Mouse (Mus musculus) Patski (cell line): ENCODE data around the gene Fasn. TPM values are rescaled to one million over a fixed set of nuclear protein-coding genes. Genes with fewer than 3 reads are reported as not detected.
A peak's percentile ranks its signal among the peaks of the same experiment; 100 is the strongest.
"Not testable (repeated sequence)": the region's sequence is repeated elsewhere in the genome, so short reads cannot be mapped to it uniquely, and the experiment has no call there.

Experiments used
- ATAC-seq: fragments of 100-300 bp; one replicate; pipeline ENCODE4 v1.8.0; 2021
- CTCF ChIA-PET: fragments of 350-600 bp; sonication (Branson Sonifier 250); formaldehyde crosslinking; loops from one replicate; lab custom pipeline; 2022; ENCODE audit warnings: inconsistent platforms; lab: Charles Lee
- POLR2A ChIA-PET: fragments of 350-600 bp; sonication (Branson Sonifier 250); formaldehyde crosslinking; loops from one replicate; lab custom pipeline; 2022; ENCODE audit warnings: antibody characterized with exemption, inconsistent platforms; lab: Charles Lee
- DNase-seq: peaks from one replicate; pipeline ENCODE4 v3.0.0-alpha.2; 2011; ENCODE audit warnings: low read depth, low spot score
- H3K27me3 ChIP-seq: fragments of 371-371 bp; one replicate; pipeline ENCODE4 v1.5.1; 2021
- CTCF ChIP-seq: fragments of 100-300 bp; IDR thresholded peaks from one replicate; pipeline ENCODE4 v1.5.1; 2021
- in situ Hi-C: fragments of 300-500 bp; cut with MboI; formaldehyde crosslinking; loops from 3 replicates; pipeline ENCODE4 v1.11.1; 2018; ENCODE audit warnings: low pct_unique_long_range_greater_than_20kb, mixed read lengths
- polyA plus RNA-seq: library from polyadenylated mRNA; unstranded; gene quantifications from one replicate; pipeline ENCODE4 v1.2.3, GENCODE M21; 2021

Gene Fasn
- polyA plus RNA-seq, result 139 TPM

GRCm38 (mm10) chr11:120823956-120824786 is at the start of gene Fasn:
Fasn (minus strand) TSS chr11:120824547.
- no peaks in the 10 kb centered on the region for H3K27me3 ChIP-seq
- in situ Hi-C loops, result no loop called here
- ATAC-seq (peak; percentile 74), DNase-seq (peak; percentile 64)
- CTCF ChIA-PET, result interaction anchor here (0.9 to 3.8 kb wide), 4 partner anchors 25 to 229 kb away, joined by 3 to 15 read pairs (median 4); no protein-coding TSS in a partner anchor
- no peak for TF ChIP-seq CTCF
- POLR2A ChIA-PET, result interaction anchor here (1.0 to 2.5 kb wide), 7 partner anchors 9 to 48 kb away, joined by 3 to 9 read pairs (median 4); no protein-coding TSS in a partner anchor

DNA sequence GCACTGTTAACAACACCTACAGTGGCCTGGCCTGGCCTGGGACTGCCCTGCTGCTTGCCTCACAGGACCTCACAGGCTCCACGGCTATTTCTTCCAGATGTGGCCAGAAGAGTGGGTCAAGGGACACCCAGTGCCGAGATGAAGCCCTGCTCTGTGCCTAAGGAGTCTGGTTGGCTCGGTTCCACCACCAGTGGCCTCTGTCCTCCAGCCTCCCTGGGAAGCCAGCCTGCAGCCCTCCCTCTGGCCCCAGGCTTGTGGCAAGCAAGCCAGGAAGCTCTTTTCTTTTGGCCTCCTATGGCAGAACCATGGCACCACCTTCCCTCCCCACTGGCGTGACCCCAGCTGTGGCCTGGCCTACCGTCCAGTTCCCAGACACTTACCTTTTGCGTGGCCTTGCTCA is 48.9 kb upstream of the Fasn start:
- H3K27me3 ChIP-seq, result no peaks in the 10 kb centered on the region
- CTCF ChIA-PET, result no interaction called here
- POLR2A ChIA-PET, result no interaction called here
- TF ChIP-seq CTCF, result no peak
- in situ Hi-C loops, result no loop called here
- DNase-seq, result no peak
- ATAC-seq, result no peak

GRCm38 (mm10) chr11:120871521-120871920 is 47.2 kb upstream of the Fasn start:
- TF ChIP-seq CTCF, result no peak
- H3K27me3 ChIP-seq, result no peaks in the 10 kb centered on the region
- ChIA-PET POLR2A (no interaction called here), CTCF (no interaction called here)
- in situ Hi-C loops, result no loop called here
- no peak for DNase-seq
- no peak for ATAC-seq

GRCm38 (mm10) chr11:120865816-120866215 is 41.5 kb upstream of the Fasn start:
- in situ Hi-C loops, result no loop called here
- ATAC-seq (no peak), DNase-seq (no peak)
- no peaks in the 10 kb centered on the region for H3K27me3 ChIP-seq
- TF ChIP-seq CTCF, result no peak
- ChIA-PET POLR2A (no interaction called here), CTCF (interaction anchor here (0.7 to 1.4 kb wide), 2 partner anchors 12 to 25 kb away, joined by 3 read pairs; no protein-coding TSS in a partner anchor)

GRCm38 (mm10) chr11:120862819-120863218 is 38.5 kb upstream of the Fasn start:
- in situ Hi-C loops, result no loop called here
- ChIA-PET CTCF (interaction anchor here (1.6 kb wide), 1 partner anchor 43 kb away, joined by 3 read pairs; no protein-coding TSS in a partner anchor), POLR2A (no interaction called here)
- ATAC-seq (no peak), DNase-seq (no peak)
- no peaks in the 10 kb centered on the region for H3K27me3 ChIP-seq
- TF ChIP-seq CTCF, result no peak

GRCm38 (mm10) chr11:120855938-120856337 is 31.6 kb upstream of the Fasn start:
- DNase-seq, CTCF ChIA-PET, POLR2A ChIA-PET: not testable (repeated sequence)

DNA sequence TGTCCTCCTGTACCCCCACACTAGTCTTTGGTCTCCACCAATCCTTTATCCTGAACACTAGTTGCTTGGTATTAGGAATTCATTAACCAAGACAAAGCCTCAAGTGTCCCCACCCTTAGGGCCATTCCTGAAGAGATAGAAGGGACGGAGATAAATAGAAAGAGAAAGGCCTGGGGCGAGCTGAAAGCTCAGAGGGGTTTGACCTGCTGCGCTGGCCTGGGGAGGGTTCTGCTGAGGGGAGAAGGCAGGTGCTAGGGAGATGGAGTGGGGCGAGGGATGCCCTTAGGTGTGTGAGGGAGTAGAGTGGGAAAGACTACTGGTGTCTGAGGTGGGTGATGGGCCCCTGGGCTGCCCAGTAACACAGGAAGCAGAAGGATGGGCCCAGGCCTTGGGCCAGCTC is 29.4 kb upstream of the Fasn start:
- DNase-seq (no peak), ATAC-seq (no peak)
- H3K27me3 ChIP-seq, result no peaks in the 10 kb centered on the region
- in situ Hi-C loops, result no loop called here
- CTCF ChIA-PET, result interaction anchor here (0.8 kb wide), 1 partner anchor 12 kb away, joined by 3 read pairs; no protein-coding TSS in a partner anchor
- TF ChIP-seq CTCF, result no peak
- POLR2A ChIA-PET, result interaction anchor here (1.2 kb wide), 1 partner anchor 22 kb away, joined by 3 read pairs; no protein-coding TSS in a partner anchor

More at GRCm38 (mm10) chr11:120855938-120856337, 31.6 kb upstream of the Fasn start:
- ATAC-seq, in situ Hi-C loops, H3K27me3 ChIP-seq: not testable (repeated sequence)

DNA sequence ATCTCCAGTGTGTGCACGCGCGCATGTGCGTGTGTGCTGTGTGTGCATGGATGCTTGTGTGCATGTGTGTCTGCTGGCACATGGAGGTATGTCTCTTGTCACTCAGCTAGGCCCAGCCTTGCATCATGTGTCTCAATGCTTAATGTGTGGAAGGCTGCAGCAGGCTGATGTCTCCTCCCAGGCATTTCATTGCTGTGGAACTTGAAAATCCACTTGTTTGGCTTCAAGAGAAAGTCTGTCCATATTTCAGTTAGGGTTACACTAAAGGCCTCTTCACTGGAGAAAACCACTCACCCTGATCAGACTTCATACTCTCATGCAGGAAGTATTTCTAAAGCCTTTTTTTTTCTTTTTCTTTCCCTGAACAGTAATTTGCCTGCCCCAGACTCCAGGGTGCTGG is 28.8 kb upstream of the Fasn start:
- no peaks in the 10 kb centered on the region for H3K27me3 ChIP-seq
- no peak for TF ChIP-seq CTCF
- ChIA-PET POLR2A (interaction anchor here (1.2 kb wide), 1 partner anchor 22 kb away, joined by 3 read pairs; no protein-coding TSS in a partner anchor), CTCF (interaction anchor here (0.8 to 1.0 kb wide), 2 partner anchors 8 to 12 kb away, joined by 3 read pairs; no protein-coding TSS in a partner anchor)
- in situ Hi-C loops, result no loop called here
- DNase-seq (no peak), ATAC-seq (no peak)

DNA sequence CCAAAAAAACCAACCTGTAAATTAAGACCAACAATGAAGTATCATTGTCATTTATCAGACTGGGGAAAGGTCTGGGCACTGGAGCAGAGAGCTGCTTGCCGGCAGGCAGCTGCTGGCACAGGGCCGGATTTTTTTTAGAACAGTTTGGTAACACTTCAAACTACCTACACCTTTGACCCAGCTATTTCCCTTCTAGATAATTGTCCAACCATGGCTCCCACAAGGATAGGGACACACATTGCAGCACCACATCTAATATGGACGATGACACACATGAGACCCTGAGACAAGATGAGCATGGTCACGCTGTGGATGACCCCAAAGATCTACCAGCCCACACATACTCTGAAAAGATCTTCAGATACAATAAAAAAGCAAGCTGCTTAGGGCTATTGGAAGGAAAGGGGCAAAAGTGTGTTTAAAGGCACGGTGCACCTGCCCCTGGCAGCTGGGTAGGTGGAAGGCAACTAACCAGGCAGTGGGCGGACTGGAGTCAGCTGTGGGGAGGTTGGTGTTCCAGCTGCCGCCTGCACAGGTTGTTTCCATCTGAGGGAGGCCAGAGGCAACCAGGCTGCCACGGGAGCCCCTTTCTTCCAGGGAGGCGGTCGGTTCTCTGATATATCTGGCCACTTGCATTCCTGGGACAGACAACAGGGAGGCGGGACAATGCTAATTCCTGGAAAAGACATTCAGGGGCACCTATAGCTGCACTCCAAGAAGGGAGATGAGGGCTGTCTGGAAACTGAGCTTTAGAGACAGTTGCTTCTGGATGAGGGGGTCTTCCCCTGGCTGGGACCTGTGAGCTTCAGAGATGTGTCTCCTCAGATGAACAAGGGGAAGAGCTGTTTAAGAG is 28.0 kb upstream of the Fasn start:
- POLR2A ChIA-PET, result interaction anchor here (0.9 to 1.2 kb wide), 3 partner anchors 9 to 30 kb away, joined by 3 read pairs; no protein-coding TSS in a partner anchor
- H3K27me3 ChIP-seq, result no peaks in the 10 kb centered on the region
- in situ Hi-C loops, result no loop called here
- no peak for ATAC-seq
- no peak for TF ChIP-seq CTCF
- CTCF ChIA-PET, result interaction anchor here (0.7 to 1.1 kb wide), 4 partner anchors 9 to 29 kb away, joined by 3 to 4 read pairs (median 3); partner anchors contain the start of gene Fasn
- DNase-seq, result no peak

DNA sequence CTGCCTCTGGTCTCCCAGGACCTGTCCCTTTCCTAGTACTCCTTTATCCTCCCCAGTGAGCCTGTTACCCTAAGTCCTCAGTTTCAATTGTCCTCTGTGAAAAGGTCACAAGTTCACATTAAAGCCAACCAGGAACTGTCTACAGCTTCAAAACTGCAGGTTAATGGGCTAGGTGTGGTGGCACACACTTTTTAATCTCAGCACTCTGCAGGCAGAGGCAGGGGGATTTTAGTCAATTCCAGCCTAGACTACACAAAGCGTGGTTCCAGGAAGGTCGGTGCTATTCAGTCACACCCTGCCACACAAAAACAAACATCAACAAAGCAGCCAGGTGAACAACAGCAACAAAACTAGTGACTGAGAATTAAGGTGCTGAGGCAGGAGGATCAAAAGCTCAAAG is 27.2 kb upstream of the Fasn start:
- no peaks in the 10 kb centered on the region for H3K27me3 ChIP-seq

More for the DNA sequence above, 27.2 kb upstream of the Fasn start:
- ChIA-PET CTCF (interaction anchor here (0.7 to 1.7 kb wide), 4 partner anchors 9 to 29 kb away, joined by 3 to 4 read pairs (median 3); partner anchors contain the start of gene Fasn), POLR2A (interaction anchor here (0.9 to 1.2 kb wide), 3 partner anchors 10 to 31 kb away, joined by 3 to 4 read pairs (median 3); partner anchors contain the start of gene Fasn)
- no peak for ATAC-seq
- in situ Hi-C loops, result no loop called here
- no peak for DNase-seq
- no peak for TF ChIP-seq CTCF
